Mouse (Mus musculus) cerebellum, postnatal 4 days (tissue): ENCODE measurements around the gene Ahrr.

Source experiments
- DNase-seq, 2 experiments: peaks; one replicate each; pipeline ENCODE4 v3.0.0; 2022; ENCODE audit warnings: low spot score in 2 of 2, mixed read lengths in 1 of 2

The Ahrr gene

DNA sequence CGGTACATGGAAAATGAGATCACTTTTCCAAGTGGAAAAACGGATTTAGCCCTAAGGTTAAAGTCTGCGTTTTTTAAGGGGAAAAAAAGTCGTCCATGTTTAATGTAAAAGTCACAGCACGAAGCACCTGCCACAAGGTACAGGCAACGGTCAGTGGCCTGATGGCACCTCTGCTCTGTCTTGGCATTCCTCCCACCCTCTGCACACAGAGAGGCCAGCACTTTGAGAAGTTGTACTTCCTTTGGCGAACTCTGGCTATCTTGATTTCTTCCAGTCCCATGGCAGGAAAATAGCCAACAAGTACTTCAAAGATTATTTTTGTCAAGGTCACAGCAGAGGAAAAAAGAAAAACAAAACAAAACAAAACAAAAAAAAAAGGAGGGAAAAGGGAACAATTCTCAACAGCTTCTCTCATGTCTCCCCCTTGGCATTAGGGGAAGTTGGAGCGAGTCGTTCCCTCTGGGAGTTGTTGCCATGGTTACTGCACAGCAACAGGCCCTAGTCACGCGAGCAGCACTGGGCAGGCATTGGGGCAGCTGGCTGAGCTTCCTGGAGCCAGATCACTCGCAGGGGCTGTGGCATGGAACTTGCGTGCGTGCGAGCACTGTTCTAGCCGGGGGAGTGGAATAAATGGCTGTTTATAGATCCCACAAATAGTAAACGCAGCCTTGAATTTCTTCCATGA lies 46.8 kb downstream of the Ahrr start:
- peak; percentile 37 to 76 for DNase-seq

DNA sequence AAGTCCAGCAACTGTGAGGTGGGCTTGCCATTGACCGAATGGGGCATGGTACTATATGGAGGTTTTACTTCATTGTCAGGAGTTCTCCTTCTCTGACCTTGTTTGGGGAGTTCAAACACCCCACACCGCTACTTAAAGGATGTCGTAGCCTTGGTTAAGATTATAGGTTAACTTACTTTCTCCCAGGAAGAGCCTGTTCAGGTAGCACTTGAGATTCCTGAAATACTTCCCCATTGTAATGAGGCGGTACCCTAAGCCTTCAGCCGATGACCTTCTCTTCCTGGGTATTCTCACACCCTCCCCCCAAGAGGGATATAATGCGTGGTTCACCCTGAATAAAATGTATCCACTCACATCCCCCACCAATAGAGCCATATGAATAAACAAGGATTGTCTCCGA lies 54.6 kb downstream of the Ahrr start:
- no peak for DNase-seq

DNA sequence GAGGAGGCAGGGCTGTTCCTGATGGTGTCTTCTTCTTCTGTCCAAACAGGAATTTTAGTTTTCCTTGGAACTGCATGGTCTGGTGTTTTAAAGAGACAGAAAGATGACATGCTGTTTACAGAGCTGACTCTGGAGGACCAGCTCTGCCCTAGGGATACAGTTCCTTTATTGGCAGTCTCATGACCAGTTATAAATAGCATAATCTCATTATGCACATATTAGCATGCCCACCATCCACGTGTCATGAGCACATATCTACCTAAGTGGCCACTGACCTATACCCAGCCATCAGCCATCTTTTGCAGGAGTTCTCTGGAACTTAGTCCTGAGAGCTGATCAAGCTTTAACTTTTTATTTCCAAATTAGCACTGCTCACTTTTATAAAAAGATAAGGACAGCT lies 71.5 kb downstream of the Ahrr start:
- DNase-seq, result no peak

DNA sequence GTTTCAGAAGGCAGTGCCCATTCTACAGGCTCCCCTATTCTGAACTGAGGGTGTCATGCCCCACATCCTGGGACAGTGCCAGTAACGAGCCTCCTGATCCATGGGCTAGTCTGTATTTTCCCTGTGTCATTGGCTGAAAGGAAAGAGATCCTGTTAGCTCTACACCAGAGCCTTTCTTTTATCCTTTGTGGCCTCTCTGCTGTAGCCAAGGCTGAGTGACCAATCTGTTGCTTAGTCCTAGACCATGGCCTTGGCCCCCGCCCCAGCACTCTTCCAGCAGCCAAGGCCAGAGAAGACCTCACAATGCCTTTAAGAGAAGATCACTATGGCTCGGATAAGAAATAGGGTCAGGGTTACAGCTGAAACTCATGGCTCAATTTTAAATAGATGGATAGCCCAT lies 73.7 kb downstream of the Ahrr start:
- no peak for DNase-seq

DNA sequence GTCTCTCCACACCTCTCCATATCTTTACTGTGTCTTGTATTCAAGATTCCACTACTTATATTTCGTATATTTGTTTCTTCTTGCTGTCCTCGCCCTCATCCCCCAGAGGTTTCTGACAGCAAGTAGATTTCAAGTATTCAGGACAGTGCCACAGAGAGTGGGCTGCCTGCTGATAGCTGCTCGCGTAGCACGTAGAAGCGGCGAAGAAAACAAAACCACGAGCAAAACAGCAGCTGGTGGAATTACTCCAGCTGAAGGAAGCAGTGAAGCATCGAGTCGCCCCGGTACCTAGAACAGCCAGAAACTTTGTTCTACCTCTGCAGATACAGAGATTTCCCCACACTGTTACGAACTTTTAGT lies 83.2 kb downstream of the Ahrr start:
- DNase-seq, result peak in 1 of 2 experiments; percentile 12

DNA sequence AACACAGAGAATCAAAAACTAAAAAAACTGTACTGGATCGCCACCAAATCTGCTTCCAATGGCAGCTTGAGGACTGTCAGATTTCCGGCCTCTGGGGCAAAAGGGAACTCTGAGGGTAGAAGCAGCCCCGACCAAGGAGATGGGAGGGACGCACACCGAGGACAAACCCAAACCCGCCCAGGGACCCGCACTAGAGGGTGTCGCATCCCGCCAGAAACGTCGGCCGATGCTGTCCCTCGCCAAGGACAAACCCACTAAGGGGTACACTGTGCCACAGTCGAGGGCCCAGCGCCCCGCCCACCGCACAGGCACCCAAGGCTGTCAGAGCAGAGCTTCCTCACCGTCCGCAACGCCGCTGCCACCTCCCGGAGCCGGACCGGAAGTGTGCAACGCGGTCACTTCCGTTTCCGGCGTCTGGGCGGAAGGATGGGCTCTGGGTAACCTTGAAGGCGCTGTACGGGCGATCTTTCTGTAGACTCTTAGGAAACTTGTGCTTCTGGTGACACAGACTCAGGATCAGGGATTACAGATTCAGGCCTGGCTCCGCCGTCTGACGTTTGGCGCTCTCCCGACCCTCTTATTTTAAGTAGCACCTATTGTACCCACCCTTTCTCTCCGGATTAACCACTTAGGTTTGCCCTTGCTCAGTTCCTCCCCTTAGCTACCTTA lies 83.7 kb downstream of the Ahrr start, which contains the start of gene Exoc3:
Exoc3 (minus strand) TSS at position 416 of the 669 bp plus-strand sequence.
- peak; percentile 79 to 88 for DNase-seq

DNA sequence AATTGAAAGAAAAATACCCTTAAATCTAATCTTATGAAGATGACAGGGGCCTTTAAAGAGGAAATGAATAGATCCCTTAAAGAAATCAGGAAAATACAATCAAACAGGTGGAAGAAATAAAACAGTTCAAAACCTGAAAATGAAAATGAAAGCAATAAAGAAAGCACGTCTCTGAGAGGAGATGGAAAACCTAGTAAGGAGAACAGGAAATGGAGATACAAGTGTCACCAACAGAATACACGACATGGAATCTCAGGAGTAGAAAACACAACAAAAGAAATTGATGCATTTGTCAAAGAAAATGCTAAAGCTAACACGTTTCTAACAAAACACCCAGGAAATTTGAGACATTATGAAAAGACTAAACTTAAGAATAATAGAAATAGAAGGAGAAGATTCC lies 95.7 kb downstream of the Ahrr start:
- no peak for DNase-seq

DNA sequence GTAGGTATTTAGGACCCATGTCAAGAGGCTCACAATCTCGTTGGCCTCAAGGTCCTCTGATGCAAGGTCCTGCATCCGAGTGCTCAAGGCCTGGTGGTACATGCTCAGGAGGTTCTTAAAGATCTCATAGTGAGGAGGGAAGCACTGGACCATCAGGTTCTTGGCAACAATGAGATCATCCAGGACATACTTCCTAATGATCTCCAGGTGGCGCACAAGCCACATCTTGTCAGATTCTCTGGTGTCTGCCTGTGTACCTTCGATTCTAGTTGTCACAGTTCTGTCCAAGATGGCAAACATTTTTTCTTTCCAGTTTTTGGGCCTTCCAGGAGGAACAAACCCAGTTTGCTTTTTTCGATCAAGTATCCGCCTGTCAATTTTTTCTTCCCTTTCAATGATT lies 99.5 kb downstream of the Ahrr start:
- DNase-seq, result no peak

DNA sequence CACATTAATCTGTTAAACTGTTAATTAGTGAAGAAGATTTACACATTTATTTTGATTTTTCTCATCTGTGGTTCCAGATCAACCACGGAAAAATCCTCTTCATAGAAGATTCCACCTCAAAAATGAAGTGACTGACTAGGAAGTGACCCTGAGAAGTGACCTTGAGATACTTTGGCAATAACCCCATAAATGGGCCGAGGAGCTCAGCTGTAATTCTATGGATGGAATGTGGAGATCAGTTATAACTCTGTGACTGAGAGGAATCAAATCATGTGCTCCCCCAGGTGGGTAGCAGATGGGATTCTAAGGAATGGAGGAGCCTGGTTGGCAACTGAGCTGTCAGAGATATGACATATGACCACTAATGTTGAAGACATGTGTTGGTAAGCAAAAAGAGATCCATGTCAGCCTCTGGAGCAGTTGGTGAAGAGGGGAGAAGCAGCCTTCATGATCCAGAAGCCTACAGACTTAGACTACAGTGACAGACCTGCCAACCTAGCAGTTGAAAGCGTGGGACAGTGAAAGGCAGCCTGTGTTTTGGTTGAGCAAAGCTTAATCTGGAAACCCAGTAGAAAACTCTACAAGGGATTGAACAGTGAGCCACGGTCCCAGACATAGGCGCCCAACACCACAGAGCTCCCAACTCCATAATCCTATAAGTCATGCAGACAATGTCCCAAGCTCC lies 109.0 kb downstream of the Ahrr start:
- DNase-seq, result no peak

DNA sequence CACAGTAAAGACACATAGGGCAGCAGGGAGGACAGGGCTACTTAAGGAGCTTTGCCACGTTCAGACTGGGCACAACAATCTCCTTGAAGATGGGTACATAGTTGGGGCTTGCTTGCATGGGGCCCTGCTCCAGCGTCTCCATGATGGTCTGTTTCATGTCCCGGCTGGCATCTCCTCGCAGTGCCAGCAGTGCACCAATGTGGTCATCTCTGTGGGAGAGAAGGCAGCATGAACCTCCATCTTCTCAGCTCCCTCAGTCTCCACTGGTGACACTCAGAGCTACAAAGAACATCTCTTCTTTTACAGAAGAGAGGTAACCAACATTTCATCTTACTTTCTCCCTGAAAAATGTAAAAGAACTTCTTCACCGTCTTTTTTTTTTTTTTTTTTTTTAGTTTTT lies 120.1 kb downstream of the Ahrr start:
- DNase-seq, result no peak

DNA sequence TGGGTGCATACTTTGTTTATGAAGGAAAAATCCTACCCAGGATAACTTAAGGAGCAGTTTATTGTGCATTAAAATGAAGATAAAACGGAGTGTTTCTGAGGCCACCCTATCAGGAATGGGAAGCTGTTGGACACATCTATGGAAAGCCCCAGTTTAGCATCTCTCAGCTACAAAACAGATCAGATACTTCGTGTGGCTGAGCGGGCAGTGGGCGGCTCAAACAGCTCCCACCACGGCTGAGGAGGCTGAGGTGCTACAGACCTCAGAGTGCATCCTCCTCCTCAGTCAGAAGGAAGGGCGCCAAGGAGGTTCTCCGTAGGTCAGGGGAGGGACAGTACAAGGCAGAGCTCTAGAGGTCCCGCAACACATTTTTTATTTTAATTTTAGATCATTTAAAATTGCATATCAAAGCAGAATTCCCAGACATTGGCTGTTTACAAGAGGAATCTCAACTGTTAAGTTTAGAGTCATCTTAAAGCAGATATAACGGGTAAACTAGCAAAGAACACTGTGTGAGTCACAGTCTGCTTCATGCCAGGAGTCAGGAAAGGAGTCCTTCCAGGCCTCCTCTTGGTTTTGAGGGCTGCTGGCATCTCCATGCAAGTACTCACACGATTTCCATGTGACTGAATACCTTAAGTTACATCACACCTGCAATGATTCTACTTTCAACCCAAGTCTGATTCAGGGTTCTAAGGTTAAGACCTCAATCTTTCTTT lies 122.5 kb downstream of the Ahrr start:
- no peak for DNase-seq

DNA sequence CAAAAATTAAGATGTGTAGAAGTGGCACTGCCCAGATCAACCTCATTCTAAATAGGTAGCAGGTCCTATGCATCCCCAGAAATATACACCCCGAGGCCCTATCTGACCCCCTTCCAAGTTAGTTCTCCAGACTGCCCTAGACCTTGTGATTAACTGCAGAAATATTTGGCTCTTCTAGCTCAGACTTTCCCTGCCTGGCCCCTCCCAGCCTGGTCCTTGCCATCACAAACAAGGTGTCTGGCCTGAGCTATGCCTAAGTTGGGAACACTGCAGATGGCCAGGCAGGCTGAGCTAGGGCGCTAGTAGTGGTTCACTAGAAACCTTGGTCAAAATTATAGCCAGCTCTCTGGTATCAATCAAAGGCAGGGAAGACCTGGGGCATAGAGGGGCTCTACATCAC lies 124.6 kb downstream of the Ahrr start:
- DNase-seq, result no peak

DNA sequence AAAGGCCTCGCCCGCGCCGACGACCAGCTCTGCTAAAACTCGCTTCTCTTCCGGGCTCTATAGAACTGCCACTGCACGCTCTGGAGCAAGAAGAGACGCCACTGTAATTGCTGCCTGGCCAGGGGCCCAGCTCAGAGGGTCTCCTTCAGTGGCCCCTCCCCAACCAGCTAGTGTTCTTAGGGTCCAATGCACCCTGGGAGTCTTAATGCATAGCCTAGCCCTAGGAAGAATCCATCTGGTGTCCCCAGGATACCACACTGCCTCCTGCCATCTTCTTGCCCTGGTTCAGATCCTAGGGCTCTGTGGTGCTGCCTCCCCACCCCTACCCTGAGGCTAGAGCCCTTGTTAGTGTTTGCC lies 125.1 kb downstream of the Ahrr start:
- DNase-seq, result no peak

DNA sequence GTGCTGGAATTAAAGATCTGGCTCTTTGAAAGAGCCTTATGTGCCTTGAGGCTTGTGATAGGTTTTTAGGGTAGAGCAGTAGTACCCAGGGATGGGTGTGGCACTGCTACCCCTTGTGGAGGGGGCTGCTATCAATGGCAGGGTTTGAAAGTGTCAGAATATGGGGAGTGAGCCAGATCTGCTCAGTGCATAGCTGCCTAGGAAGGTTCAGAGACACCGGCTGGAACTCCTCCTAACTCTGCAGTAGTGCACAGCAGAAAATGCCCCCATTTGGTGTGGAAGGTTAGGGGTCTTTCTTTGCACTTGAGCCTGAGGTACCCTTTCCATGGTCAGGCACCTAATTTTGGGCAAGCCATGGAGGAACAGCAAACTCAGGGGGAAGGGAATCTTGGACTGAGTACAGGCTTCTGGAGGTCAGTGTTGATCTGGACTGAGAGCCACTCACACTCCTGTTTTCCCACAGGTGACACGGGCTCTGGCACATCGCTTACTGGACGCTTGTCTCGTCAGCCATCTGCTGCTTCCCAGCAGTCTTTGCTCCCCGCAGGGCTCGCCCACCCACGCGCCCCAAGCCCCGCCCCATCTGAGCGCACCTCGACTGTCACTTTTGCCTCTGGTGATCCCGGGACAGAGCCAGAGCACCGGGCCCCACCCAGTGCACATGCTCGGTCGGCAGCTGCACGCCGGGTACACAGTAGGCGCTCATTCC lies 125.6 kb downstream of the Ahrr start:
- DNase-seq, result peak; percentile 29 to 40
